Mouse (Mus musculus) heart, adult 2 months (tissue): ENCODE data around the gene Ahrr.

Source experiments
- CTCF ChIP-seq: fragments of 200-600 bp; IDR thresholded peaks from 2 replicates; pipeline ENCODE4 v1.8.1; 2022; ENCODE audit warnings: antibody characterized with exemption, mild to moderate bottlenecking, moderate library complexity
- EP300 ChIP-seq: fragments of 200-500 bp; IDR thresholded peaks from 2 replicates; pipeline ENCODE4 v1.6.1; 2011; ENCODE audit warnings: low read depth, low read length, control low read depth; ENCODE audit not compliant: insufficient read depth
- POLR2A ChIP-seq: fragments of 200-500 bp; IDR thresholded peaks from 2 replicates; pipeline ENCODE4 v1.6.1; 2011; ENCODE audit warnings: mild to moderate bottlenecking, low read depth, low read length, control low read depth; ENCODE audit not compliant: insufficient read depth

DNA sequence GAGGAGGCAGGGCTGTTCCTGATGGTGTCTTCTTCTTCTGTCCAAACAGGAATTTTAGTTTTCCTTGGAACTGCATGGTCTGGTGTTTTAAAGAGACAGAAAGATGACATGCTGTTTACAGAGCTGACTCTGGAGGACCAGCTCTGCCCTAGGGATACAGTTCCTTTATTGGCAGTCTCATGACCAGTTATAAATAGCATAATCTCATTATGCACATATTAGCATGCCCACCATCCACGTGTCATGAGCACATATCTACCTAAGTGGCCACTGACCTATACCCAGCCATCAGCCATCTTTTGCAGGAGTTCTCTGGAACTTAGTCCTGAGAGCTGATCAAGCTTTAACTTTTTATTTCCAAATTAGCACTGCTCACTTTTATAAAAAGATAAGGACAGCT lies 71.5 kb downstream of the Ahrr start:
- no peak for TF ChIP-seq POLR2A
- TF ChIP-seq CTCF: no peak
- no peak for TF ChIP-seq EP300
